Mouse (Mus musculus) liver, adult 2 months (tissue): Measurements from ENCODE around the gene Gm3233. TPM values are rescaled to one million over a fixed set of nuclear protein-coding genes. Genes with fewer than 3 reads are reported as not detected.
"Not testable (repeated sequence)": the region's sequence is repeated elsewhere in the genome, so short reads cannot be mapped to it uniquely, and the experiment has no call there.

Source experiments
- DNase-seq: peaks from one replicate; pipeline ENCODE4 v3.0.0-alpha.2; 2011; ENCODE audit warnings: low read depth, low spot score; ENCODE audit errors: extremely low read depth
- H3K27ac ChIP-seq: fragments of 200-500 bp; replicated peaks from 2 replicates; pipeline ENCODE4 v1.5.1; 2012; ENCODE audit warnings: low read depth, mild to moderate bottlenecking, control low read depth, inconsistent platforms, low read length; ENCODE audit not compliant: insufficient read depth
- H3K27me3 ChIP-seq: fragments of 200-500 bp; 2 replicates; pipeline ENCODE4 v1.6.1; 2012; ENCODE audit warnings: mild to moderate bottlenecking, moderate library complexity, low read length, inconsistent platforms; ENCODE audit not compliant: control insufficient read depth, insufficient read depth
- H3K36me3 ChIP-seq: fragments of 200-500 bp; 2 replicates; pipeline ENCODE4 v1.6.1; 2012; ENCODE audit warnings: low read length, inconsistent platforms; ENCODE audit not compliant: control insufficient read depth, insufficient read depth
- H3K4me1 ChIP-seq: fragments of 200-500 bp; 2 replicates; pipeline ENCODE4 v1.6.1; 2011; ENCODE audit warnings: low read length; ENCODE audit not compliant: control insufficient read depth, insufficient read depth
- H3K4me3 ChIP-seq: fragments of 200-500 bp; 2 replicates; pipeline ENCODE4 v1.5.1; 2011; ENCODE audit warnings: low read depth, mild to moderate bottlenecking, control low read depth, low read length, moderate library complexity; ENCODE audit not compliant: insufficient read depth
- H3K79me2 ChIP-seq: fragments of 200-500 bp; 2 replicates; pipeline ENCODE4 v1.6.1; 2012; ENCODE audit warnings: inconsistent platforms, mild to moderate bottlenecking, low read length, moderate library complexity; ENCODE audit not compliant: control insufficient read depth, insufficient read depth
- H3K9ac ChIP-seq: fragments of 200-500 bp; 2 replicates; pipeline ENCODE4 v1.6.1; 2012; ENCODE audit warnings: low read depth, mild to moderate bottlenecking, control low read depth, inconsistent platforms, low read length
- CTCF ChIP-seq: fragments of 200-500 bp; IDR thresholded peaks from 2 replicates; pipeline ENCODE4 v1.5.1; 2011; ENCODE audit warnings: low read depth, low read length, control low read depth
- POLR2A ChIP-seq: fragments of 200-500 bp; IDR thresholded peaks from 2 replicates; pipeline ENCODE4 v1.6.1; 2011; ENCODE audit warnings: low read length, control low read depth; ENCODE audit not compliant: insufficient read depth; ENCODE audit errors: extremely low read depth
- WGBS: fragments of 180-500 bp; shearing (Covaris S2); methylation state at CpG from one replicate; pipeline ENCODE4 v1.1.7; 2018; 5-methylcytosine and 5-hydroxymethylcytosine counted together
- polyA plus RNA-seq: library from polyadenylated mRNA; depleted of rRNA; stranded (reverse); fragments of >200 nt; gene quantifications from 2 replicates; pipeline ENCODE4 v1.2.3, GENCODE M21; 2012
- total RNA-seq: library from RNA; depleted of rRNA; stranded (reverse); fragments of >200 nt; gene quantifications from 2 replicates; pipeline ENCODE4 v1.2.3, GENCODE M21; 2014

Gm3233 gene
- total and polyA plus RNA-seq, 2 experiments: not detected

DNA sequence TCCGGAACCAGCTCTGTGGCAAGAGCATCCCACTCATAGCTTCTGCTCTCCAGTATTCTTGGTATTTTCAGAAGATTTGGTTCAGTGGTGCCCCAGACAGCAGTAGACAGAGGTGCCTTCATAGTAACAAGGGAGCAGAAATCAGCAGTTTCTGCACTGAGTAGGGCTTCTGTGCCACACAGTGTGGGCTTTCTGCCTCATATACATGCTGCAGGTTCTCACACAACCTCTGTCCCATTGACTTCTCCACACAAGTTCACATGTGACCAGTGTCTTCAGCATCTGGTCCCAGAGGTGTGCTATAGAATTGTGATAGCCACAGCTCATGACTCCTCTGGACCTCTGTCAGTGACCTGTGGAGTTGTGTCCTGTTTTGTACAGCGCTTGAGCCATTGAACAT is 29.1 kb upstream of the Gm3233 start:
- H3K9ac ChIP-seq: no peak overlapping the region
- no peak for DNase-seq
- H3K27ac ChIP-seq: no peak overlapping the region
- no peaks in the 10 kb centered on the region for H3K36me3 ChIP-seq
- H3K4me1 ChIP-seq: no peaks in the 10 kb centered on the region
- H3K79me2 ChIP-seq: no peaks in the 10 kb centered on the region
- no peak for TF ChIP-seq CTCF
- TF ChIP-seq POLR2A: no peak
- WGBS: 75% methylated on average over 2 of the region's 2 CpGs
- no peaks in the 10 kb centered on the region for H3K27me3 ChIP-seq
- H3K4me3 ChIP-seq: no peak overlapping the region

DNA sequence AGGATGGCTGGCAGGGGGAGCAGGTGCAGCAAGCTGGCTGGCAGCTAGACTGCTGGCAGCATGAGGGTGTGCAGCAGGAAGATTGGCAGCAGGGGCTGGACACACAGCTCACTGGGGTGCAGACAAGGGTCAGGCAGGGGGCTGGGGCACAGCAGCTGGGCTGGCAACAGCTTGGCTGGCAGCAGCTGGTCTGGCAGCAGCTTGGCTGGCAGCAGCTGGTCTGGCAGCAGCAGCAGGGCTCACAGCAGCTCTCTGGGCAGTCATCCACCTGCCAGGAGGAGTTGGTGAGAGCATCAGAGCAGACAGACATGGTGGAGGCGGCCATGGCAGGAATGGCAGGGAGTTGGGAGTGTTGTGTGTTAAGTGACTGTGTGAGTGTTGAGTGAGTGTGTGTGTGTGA is 28.4 kb upstream of the Gm3233 start, which contains the start of gene Gm7137:
Gene Gm7137 (minus strand): TSS at position 325 of the 400 bp plus-strand sequence.
- not testable (repeated sequence) for H3K36me3 ChIP-seq, H3K4me3 ChIP-seq, DNase-seq, H3K79me2 ChIP-seq, H3K27ac ChIP-seq, H3K27me3 ChIP-seq, H3K9ac ChIP-seq, H3K4me1 ChIP-seq
- WGBS: 36% methylated on average over 1 of the region's 1 CpGs

DNA sequence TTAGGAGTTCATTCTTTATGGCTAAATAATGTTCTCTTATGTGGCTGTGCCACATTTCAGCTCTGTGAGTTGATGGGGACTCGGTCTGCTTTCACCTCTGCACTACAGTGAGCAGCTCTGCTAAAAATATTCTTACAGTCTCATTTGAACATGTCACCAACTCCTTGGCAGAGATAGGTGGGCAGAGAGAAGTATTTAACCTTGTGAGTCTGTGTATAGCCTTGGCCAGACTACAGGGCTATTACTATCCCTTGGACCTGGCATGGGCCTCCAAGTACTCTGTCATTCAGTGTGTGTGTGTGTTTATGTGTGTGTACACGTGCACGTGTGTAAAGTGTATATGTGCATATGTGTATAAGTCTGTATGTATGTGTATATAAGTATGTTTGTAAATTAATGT is 23.9 kb upstream of the Gm3233 start:
- not testable (repeated sequence) for H3K27me3 ChIP-seq, H3K79me2 ChIP-seq, H3K9ac ChIP-seq, H3K36me3 ChIP-seq, H3K27ac ChIP-seq, H3K4me3 ChIP-seq, DNase-seq, H3K4me1 ChIP-seq
- WGBS: 98% methylated on average over 3 of the region's 3 CpGs

DNA sequence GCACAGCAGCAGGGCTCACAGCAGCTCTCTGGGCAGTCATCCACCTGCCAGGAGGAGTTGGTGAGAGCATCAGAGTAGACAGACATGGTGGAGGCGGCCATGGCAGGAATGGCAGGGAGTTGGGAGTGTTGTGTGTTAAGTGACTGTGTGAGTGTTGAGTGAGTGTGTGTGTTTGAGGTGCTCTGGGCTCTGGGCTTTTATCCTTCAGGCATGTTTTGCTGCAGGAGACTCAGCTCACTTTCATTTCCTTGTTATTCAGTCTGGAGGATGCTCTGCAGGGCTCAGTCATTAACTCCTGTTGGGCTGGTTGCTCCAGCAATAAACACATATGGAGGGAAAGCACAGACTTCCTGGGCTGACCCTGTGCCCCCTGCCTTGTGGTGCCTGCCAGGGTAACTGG is 23.0 kb upstream of the Gm3233 start, which contains the start of gene Gm3250:
Gene Gm3250 (minus strand): TSS at position 101 of the 400 bp plus-strand sequence.
- 50% methylated on average over 1 of the region's 1 CpGs for WGBS
- not testable (repeated sequence) for H3K27me3 ChIP-seq, DNase-seq, H3K4me1 ChIP-seq, H3K36me3 ChIP-seq, H3K9ac ChIP-seq, H3K4me3 ChIP-seq, H3K79me2 ChIP-seq, H3K27ac ChIP-seq

DNA sequence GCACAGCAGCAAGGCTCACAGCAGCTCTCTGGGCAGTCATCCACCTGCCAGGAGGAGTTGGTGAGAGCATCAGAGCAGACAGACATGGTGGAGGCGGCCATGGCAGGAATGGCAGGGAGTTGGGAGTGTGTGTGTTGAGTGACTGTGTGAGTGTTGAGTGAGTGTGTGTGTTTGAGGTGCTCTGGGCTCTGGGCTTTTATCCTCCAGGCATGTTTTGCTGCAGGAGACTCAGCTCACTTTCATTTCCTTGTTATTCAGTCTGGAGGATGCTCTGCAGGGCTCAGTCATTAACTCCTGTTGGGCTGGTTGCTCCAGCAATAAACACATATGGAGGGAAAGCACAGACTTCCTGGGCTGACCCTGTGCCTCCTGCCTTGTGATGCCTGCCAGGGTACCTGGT is 17.4 kb upstream of the Gm3233 start, which contains the start of gene Gm7138:
Gene Gm7138 (minus strand): TSS at position 101 of the 400 bp plus-strand sequence.
- not testable (repeated sequence) for H3K4me1 ChIP-seq, H3K27me3 ChIP-seq, H3K79me2 ChIP-seq, DNase-seq, H3K4me3 ChIP-seq, H3K27ac ChIP-seq, H3K9ac ChIP-seq, H3K36me3 ChIP-seq
- 80% methylated on average over 1 of the region's 1 CpGs for WGBS

DNA sequence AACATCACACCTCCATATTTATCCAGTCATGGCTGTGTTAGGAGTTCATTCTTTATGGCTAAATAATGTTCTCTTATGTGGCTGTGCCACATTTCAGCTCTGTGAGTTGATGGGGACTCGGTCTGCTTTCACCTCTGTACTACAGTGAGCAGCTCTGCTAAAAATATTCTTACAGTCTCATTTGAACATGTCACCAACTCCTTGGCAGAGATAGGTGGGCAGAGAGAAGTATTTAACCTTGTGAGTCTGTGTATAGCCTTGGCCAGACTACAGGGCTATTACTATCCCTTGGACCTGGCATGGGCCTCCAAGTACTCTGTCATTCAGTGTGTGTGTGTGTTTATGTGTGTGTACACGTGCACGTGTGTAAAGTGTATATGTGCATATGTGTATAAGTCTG is 12.7 kb upstream of the Gm3233 start:
- H3K9ac ChIP-seq, H3K79me2 ChIP-seq, H3K27me3 ChIP-seq, H3K36me3 ChIP-seq, H3K4me1 ChIP-seq, DNase-seq, H3K27ac ChIP-seq, H3K4me3 ChIP-seq: not testable (repeated sequence)
- 62% methylated on average over 3 of the region's 3 CpGs for WGBS

DNA sequence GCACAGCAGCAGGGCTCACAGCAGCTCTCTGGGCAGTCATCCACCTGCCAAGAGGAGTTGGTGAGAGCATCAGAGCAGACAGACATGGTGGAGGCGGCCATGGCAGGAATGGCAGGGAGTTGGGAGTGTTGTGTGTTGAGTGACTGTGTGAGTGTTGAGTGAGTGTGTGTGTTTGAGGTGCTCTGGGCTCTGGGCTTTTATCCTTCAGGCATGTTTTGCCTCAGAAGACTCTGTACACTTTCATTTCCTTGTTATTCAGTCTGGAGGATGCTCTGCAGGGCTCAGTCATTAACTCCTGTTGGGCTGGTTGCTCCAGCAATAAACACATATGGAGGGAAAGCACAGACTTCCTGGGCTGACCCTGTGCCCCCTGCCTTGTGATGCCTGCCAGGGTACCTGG is 11.7 kb upstream of the Gm3233 start, which contains the start of gene Gm3238:
Gene Gm3238 (minus strand): TSS at position 101 of the 400 bp plus-strand sequence.
- WGBS: 50% methylated on average over 1 of the region's 1 CpGs
- not testable (repeated sequence) for H3K36me3 ChIP-seq, DNase-seq, H3K4me1 ChIP-seq, H3K27ac ChIP-seq, H3K79me2 ChIP-seq, H3K4me3 ChIP-seq, H3K27me3 ChIP-seq, H3K9ac ChIP-seq
